Mouse (Mus musculus): ENCODE data around the gene Isoc2b.

DNA sequence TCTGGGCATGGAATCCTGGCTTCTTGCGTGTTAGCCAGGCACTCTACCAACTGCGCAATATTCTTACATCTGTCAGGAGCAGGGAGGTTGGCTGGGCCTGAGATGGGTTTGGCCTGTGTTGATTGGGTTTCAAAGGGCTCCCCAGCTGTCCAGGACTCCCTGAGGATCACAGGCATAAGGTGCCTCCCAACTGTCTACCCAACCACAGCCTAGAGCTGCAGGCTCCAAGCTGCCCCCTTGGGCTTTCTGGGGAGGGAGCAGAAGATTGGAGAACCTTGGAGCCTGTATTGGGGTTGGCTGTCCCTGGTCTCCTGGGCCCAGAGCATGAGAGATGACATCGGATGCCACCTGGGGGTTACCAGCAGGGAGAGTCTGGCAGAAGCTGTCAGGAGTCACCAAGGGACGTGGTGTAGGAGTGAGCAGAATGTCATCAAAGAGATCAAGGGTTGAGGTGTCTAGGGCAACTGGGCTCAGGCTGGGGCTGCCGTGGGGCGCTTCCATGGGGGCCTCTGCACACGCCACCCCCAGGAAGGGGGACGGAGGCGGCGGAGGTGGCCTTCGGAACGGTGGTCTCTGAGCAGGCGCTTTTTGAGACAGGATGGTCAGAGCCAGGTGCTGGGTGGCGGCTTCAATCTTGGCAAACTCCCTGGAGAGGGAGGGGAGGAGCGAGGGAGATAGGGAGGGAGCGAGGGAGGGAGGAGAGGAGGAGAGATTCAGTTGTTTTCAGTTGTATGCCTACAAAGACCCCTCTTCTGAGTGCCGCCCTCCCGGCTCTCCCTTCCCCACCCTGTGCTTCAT lies 29.0 kb upstream of the Isoc2b start:
- no peak for TF ChIP-seq POLR2A (IDR thresholded peaks at IDR 0.05; ENCODE audit: insufficient read depth, low read depth, low read length)
- TF ChIP-seq CTCF (IDR thresholded peaks at IDR 0.05; ENCODE audit: insufficient read depth, low read depth, low read length), result no peak

All from olfactory bulb, adult 2 months (tissue).